Mouse (Mus musculus): ENCODE results near the gene Zdhhc20. TPM values are rescaled to one million over a fixed set of nuclear protein-coding genes. Genes with fewer than 3 reads are reported as not detected.
A peak's percentile ranks its signal among the peaks of the same experiment; 100 is the strongest.
"Not testable (repeated sequence)": the region's sequence is repeated elsewhere in the genome, so short reads cannot be mapped to it uniquely, and the experiment has no call there.

Zdhhc20 gene
- polyA plus RNA-seq, 1 experiment from 2014 or later, result 58.9 TPM

- H3K4me1 ChIP-seq, result no peaks in the 10 kb centered on the region
- no peak overlapping the region for H3K4me2 ChIP-seq
- 88% methylated on average over 3 of the region's 3 CpGs for WGBS
- H3K9me3 ChIP-seq, result no peaks in the 10 kb centered on the region
- peaks cover 29% of the 10 kb centered on the region for H3K36me3 ChIP-seq (replicated peaks)
- H3K27ac ChIP-seq, result no peak overlapping the region
- no peak overlapping the region for H3K9ac ChIP-seq
- no peak for ATAC-seq (ENCODE audit: low FRiP score)
- H3K4me3 ChIP-seq (replicated peaks), result no peak overlapping the region
- no peaks in the 10 kb centered on the region for H3K27me3 ChIP-seq
These were observed 39.7 kb downstream of the Zdhhc20 start for GRCm38 (mm10) chr14:57850330-57850729.

GRCm38 (mm10) chr14:57848646-57849045 is 41.4 kb downstream of the Zdhhc20 start:
- no peak for ATAC-seq (ENCODE audit: low FRiP score)
- no peak overlapping the region for H3K27ac ChIP-seq
- H3K4me1 ChIP-seq, result no peaks in the 10 kb centered on the region
- H3K9ac ChIP-seq, result no peak overlapping the region
- no peak overlapping the region for H3K4me2 ChIP-seq
- WGBS, result 95% methylated on average over 2 of the region's 2 CpGs
- H3K4me3 ChIP-seq (replicated peaks), result no peak overlapping the region
- no peaks in the 10 kb centered on the region for H3K27me3 ChIP-seq
- peaks cover 40% of the 10 kb centered on the region for H3K36me3 ChIP-seq (replicated peaks)
- no peaks in the 10 kb centered on the region for H3K9me3 ChIP-seq

- WGBS, result 82% methylated on average over 5 of the region's 5 CpGs
- H3K4me2 ChIP-seq; H3K4me3 ChIP-seq (replicated peaks); ATAC-seq (ENCODE audit: low FRiP score); H3K9ac ChIP-seq; H3K4me1 ChIP-seq; H3K9me3 ChIP-seq; H3K27ac ChIP-seq; H3K27me3 ChIP-seq: not testable (repeated sequence)
- peaks cover 40% of the 10 kb centered on the region for H3K36me3 ChIP-seq (replicated peaks)
These were observed 42.0 kb downstream of the Zdhhc20 start for GRCm38 (mm10) chr14:57848061-57848460.

- Histone ChIP-seq H3K4me1 (no peaks in the 10 kb centered on the region), H3K36me3 (replicated peaks) (peaks cover 38% of the 10 kb centered on the region), H3K27me3 (no peaks in the 10 kb centered on the region), H3K27ac (no peak overlapping the region), H3K4me2 (no peak overlapping the region), H3K9me3 (no peaks in the 10 kb centered on the region), H3K9ac (no peak overlapping the region), H3K4me3 (replicated peaks) (no peak overlapping the region)
- WGBS, result 94% methylated on average over 3 of the region's 3 CpGs
- ATAC-seq (ENCODE audit: low FRiP score), result no peak
These were observed 45.5 kb downstream of the Zdhhc20 start for GRCm38 (mm10) chr14:57844535-57844934.

- Histone ChIP-seq H3K4me2 (no peak overlapping the region), H3K27ac (no peak overlapping the region), H3K9ac (no peak overlapping the region), H3K27me3 (no peaks in the 10 kb centered on the region), H3K4me3 (replicated peaks) (no peak overlapping the region), H3K9me3 (no peaks in the 10 kb centered on the region), H3K4me1 (no peaks in the 10 kb centered on the region), H3K36me3 (replicated peaks) (peaks cover 47% of the 10 kb centered on the region)
- WGBS, result 95% methylated on average over 10 of the region's 10 CpGs
- ATAC-seq (ENCODE audit: low FRiP score), result no peak
These were observed 54.9 kb downstream of the Zdhhc20 start for GRCm38 (mm10) chr14:57835157-57835556.

- WGBS, result 97% methylated on average over 2 of the region's 2 CpGs
- no peak overlapping the region for H3K27ac ChIP-seq
- peaks cover 37% of the 10 kb centered on the region for H3K36me3 ChIP-seq (replicated peaks)
These were observed 56.5 kb downstream of the Zdhhc20 start for GRCm38 (mm10) chr14:57833526-57833925.

GRCm38 (mm10) chr14:57827284-57827683 is 62.8 kb downstream of the Zdhhc20 start:
- WGBS, result 70% methylated on average over 1 of the region's 1 CpGs
- no peak overlapping the region for H3K27ac ChIP-seq

More at GRCm38 (mm10) chr14:57833526-57833925, 56.5 kb downstream of the Zdhhc20 start:
- H3K4me3 ChIP-seq (replicated peaks), result no peak overlapping the region
- no peaks in the 10 kb centered on the region for H3K9me3 ChIP-seq
- no peak overlapping the region for H3K9ac ChIP-seq
- H3K4me1 ChIP-seq, result no peaks in the 10 kb centered on the region
- no peak overlapping the region for H3K4me2 ChIP-seq
- H3K27me3 ChIP-seq, result no peaks in the 10 kb centered on the region
- no peak for ATAC-seq (ENCODE audit: low FRiP score)

GRCm38 (mm10) chr14:57825788-57826751 is 64.0 kb downstream of the Zdhhc20 start, which contains the start of the genes Ska3 and Mrpl57:
Gene Ska3, minus strand, starts transcription at chr14:57826185.
Gene Mrpl57, plus strand, starts transcription at chr14:57826234.
- H3K36me3 ChIP-seq (replicated peaks), result peaks cover 23% of the 10 kb centered on the region
- ATAC-seq (ENCODE audit: low FRiP score), result peak; percentile 96

More at GRCm38 (mm10) chr14:57827284-57827683, 62.8 kb downstream of the Zdhhc20 start:
- Histone ChIP-seq H3K4me2 (peak overlapping the region; percentile 78), H3K4me3 (replicated peaks) (peak overlapping the region; percentile 77), H3K36me3 (replicated peaks) (peaks cover 11% of the 10 kb centered on the region), H3K4me1 (peaks cover 19% of the 10 kb centered on the region), H3K9me3 (no peaks in the 10 kb centered on the region), H3K9ac (peak overlapping the region; percentile 84), H3K27me3 (no peaks in the 10 kb centered on the region)
- no peak for ATAC-seq (ENCODE audit: low FRiP score)

GRCm38 (mm10) chr14:57820839-57821238 is 69.2 kb downstream of the Zdhhc20 start:
- H3K9ac ChIP-seq, result no peak overlapping the region
- no peak for ATAC-seq (ENCODE audit: low FRiP score)
- H3K36me3 ChIP-seq (replicated peaks), result peaks cover 64% of the 10 kb centered on the region
- H3K27me3 ChIP-seq, result no peaks in the 10 kb centered on the region
- H3K9me3 ChIP-seq, result no peaks in the 10 kb centered on the region
- 86% methylated on average over 4 of the region's 4 CpGs for WGBS
- no peak overlapping the region for H3K4me3 ChIP-seq (replicated peaks)
- peaks cover 7% of the 10 kb centered on the region for H3K4me1 ChIP-seq
- no peak overlapping the region for H3K27ac ChIP-seq
- no peak overlapping the region for H3K4me2 ChIP-seq

More at GRCm38 (mm10) chr14:57825788-57826751, 64.0 kb downstream of the Zdhhc20 start, which contains the start of the genes Ska3 and Mrpl57:
- Histone ChIP-seq H3K4me1 (peaks cover 19% of the 10 kb centered on the region), H3K4me2 (peak within 1 kb of the TSS; percentile 78), H3K9me3 (no peaks in the 10 kb centered on the region), H3K27ac (peak within 1 kb of the TSS; percentile 91), H3K9ac (peak within 1 kb of the TSS; percentile 84), H3K27me3 (no peaks in the 10 kb centered on the region), H3K4me3 (replicated peaks) (peak within 1 kb of the TSS; percentile 77)
- under 1% methylated on average over 96 of the region's 96 CpGs for WGBS

- no peak overlapping the region for H3K4me3 ChIP-seq (replicated peaks)
- H3K27ac ChIP-seq, result no peak overlapping the region
- H3K4me1 ChIP-seq, result no peaks in the 10 kb centered on the region
- no peak for ATAC-seq (ENCODE audit: low FRiP score)
- H3K36me3 ChIP-seq (replicated peaks), result peaks cover 78% of the 10 kb centered on the region
- no peaks in the 10 kb centered on the region for H3K9me3 ChIP-seq
- no peaks in the 10 kb centered on the region for H3K27me3 ChIP-seq
- H3K9ac ChIP-seq, result no peak overlapping the region
- no peak overlapping the region for H3K4me2 ChIP-seq
- 95% methylated on average over 5 of the region's 5 CpGs for WGBS
These were observed 78.2 kb downstream of the Zdhhc20 start for GRCm38 (mm10) chr14:57811844-57812243.

GRCm38 (mm10) chr14:57810886-57811285 is 79.2 kb downstream of the Zdhhc20 start:
- no peak overlapping the region for H3K4me3 ChIP-seq (replicated peaks)
- no peaks in the 10 kb centered on the region for H3K9me3 ChIP-seq
- H3K4me1 ChIP-seq, result no peaks in the 10 kb centered on the region
- H3K36me3 ChIP-seq (replicated peaks), result peaks cover 79% of the 10 kb centered on the region
- no peaks in the 10 kb centered on the region for H3K27me3 ChIP-seq
- no peak for ATAC-seq (ENCODE audit: low FRiP score)
- 96% methylated on average over 2 of the region's 2 CpGs for WGBS
- no peak overlapping the region for H3K4me2 ChIP-seq
- H3K27ac ChIP-seq, result no peak overlapping the region
- H3K9ac ChIP-seq, result no peak overlapping the region

- H3K4me2 ChIP-seq, result no peak overlapping the region
- H3K4me1 ChIP-seq, result no peaks in the 10 kb centered on the region
- H3K27ac ChIP-seq, result no peak overlapping the region
- no peak overlapping the region for H3K4me3 ChIP-seq (replicated peaks)
- WGBS, result 71% methylated on average over 5 of the region's 5 CpGs
- ATAC-seq (ENCODE audit: low FRiP score), result no peak
- H3K36me3 ChIP-seq (replicated peaks), result peaks cover 85% of the 10 kb centered on the region
- no peak overlapping the region for H3K9ac ChIP-seq
- no peaks in the 10 kb centered on the region for H3K9me3 ChIP-seq
- H3K27me3 ChIP-seq, result no peaks in the 10 kb centered on the region
These were observed 81.5 kb downstream of the Zdhhc20 start for GRCm38 (mm10) chr14:57808558-57808957.

Measured in forebrain, embryonic 12.5 days (tissue).